Mouse (Mus musculus) frontal cortex, postnatal 25 days (tissue): ENCODE data around the gene Impg2.

Experiments used
- DNase-seq, 2 experiments: peaks; one replicate each; pipeline ENCODE4 v3.0.0; 2022; ENCODE audit warnings: low spot score in 2 of 2

The Impg2 gene

GRCm38 (mm10) chr16:56204051-56204450 is at the start of gene Impg2:
Gene Impg2, plus strand, starts transcription at chr16:56204313.
- DNase-seq: no peak

DNA sequence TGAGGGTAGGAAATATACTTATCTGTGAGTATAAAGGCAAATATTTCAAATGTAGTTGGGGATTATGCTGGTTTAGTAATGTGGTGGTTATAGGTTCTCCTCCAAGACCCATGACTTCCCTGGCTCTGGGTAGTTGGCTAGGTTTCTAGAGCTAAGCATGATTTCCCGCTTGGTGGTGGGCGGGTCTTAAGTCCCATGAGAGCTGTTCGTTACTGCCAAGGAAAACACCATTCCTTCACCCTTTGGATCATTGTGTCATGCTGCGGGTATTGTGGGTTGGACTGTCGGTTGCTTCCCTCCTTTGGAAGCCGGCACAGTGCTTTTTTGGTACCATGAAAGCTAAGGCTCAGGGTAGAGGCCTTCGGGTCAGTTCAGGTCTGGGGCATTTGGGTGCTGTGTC is 40.6 kb upstream of the Impg2 start:
- DNase-seq: no peak

GRCm38 (mm10) chr16:56170247-56170646 is 33.9 kb upstream of the Impg2 start:
- DNase-seq: no peak

DNA sequence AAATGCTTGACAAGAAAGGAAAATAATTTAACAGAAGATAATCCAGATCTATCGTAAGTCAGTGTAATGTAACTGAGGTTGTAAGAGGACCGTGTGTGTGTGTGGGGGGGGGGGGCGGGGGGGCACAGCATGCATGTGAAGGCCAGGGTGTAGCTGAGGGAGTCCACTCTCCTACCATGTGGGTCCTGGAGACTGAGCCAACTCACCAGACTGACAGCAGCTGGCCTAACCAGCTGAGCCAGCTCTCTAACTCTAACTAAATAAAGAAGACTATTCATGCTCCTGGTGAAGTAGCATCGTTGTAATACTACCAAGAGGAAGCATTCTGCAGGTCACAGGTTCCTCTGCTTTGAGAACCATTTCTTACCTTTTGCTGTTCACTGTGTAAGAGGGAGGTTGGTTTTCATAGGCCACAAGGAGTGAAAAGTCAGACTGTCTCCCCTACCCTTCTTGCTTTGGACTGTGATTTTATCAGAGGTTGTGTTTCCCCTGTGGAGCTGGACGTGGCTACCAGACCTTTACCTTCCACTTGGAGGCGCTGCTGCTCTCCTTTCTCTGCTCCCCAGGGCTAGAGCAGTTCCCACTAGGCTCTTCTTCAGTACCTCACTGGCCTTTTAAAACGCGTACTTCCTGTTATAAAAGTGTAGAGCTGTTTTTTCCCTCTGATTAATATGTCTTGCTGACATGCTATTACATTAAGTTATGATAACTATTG is 28.1 kb upstream of the Impg2 start:
- no peak for DNase-seq

- DNase-seq: no peak
These were observed 17.2 kb upstream of the Impg2 start for GRCm38 (mm10) chr16:56186863-56187262.

DNA sequence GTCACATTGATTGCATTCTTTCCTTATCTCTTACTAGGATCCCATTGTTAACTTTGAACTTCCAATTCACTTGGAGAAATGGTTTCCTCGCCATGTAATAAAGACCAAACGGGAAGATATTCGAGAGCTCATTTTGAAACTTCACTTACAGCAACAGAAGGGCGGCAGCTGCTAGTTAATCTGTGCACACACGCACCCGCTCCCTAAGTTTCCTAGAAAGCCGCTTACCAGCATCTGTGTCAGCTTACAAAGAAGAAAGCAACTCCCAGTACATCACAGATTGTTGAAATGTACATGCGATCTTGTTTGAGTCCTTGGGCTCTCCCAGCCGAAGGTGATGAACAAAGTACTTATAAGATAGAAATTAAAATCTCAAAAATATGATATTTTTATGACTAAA is 15.9 kb upstream of the Impg2 start:
- no peak for DNase-seq

- DNase-seq: no peak
These were observed 8.6 kb downstream of the Impg2 start for GRCm38 (mm10) chr16:56212740-56213139.

DNA sequence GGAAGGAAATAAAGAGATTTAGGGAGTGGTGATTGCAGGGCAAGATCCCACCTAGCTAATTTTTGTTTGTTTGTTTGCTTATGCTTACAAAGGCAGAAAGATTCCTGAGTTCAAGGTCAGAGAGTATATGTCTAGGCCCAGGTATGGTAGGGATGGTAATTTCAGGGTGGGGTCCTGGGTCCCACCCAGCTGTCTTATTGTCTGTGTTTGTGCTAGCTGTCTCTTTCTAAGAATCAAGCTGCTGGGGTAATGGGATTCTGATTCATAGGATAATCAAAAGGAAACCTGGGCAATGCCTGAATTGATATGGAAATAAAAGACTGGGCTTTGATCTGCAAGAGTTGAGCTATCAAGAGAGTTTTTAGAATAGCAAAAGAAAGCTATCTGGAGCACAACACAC is 23.6 kb downstream of the Impg2 start:
- DNase-seq: no peak

DNA sequence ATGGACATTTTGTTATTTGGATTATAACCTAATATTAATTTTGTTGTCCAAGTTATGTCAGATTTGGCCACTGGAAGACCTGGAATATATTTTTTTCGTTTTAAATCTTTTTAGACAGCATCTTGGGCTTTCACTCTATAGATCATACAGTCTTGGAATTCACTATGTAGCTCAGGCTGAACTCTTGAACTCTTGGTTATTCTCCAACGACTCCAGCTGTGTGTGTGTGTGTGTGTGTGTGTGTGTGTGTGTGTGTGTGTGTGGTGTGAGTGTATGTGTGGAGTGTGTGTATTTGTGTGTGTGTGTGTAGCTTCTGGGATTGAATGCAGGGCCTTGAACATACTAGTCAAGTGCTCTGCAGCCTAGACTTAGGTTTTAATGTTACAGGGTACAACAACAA is 25.3 kb downstream of the Impg2 start:
- DNase-seq: no peak

DNA sequence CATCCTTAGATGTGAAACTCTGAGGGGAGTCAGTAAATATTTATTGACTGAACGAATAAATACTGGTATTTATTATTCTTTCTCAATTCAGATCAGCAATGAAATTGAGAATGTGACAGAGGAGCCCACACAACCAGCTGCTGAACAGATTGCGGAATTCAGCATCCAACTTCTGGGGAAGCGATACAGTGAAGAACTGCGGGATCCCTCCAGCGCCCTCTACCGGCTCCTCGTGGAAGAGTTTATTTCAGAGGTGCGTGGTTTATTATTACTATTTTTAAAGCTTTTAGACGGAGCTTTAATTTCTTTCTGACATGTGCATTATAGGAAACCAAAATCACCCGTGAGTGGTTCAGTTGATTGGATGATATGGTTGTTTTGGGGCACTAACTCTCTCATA is 27.2 kb downstream of the Impg2 start:
- peak; percentile 6 to 9 for DNase-seq

DNA sequence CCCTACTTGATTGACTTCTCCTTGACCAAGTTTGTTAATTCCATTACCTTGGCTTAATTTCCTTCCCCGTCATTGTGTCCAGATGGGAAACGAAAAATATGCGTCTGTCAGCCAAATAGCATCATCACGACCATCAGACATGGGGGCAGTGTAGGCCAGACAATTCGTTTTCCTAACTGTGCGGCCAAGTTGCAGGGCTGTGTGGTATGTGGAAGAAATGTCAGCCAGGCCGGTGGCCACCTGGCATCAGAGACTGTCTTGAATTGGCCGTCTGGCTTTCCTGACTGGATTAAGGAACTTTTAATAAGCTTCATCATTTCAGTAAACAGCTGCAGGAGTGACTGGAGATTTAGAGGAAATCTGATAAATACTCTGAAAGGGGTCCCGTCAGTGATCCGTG is 28.6 kb downstream of the Impg2 start:
- no peak for DNase-seq

GRCm38 (mm10) chr16:56246031-56246430 is 41.9 kb downstream of the Impg2 start:
- DNase-seq: no peak

DNA sequence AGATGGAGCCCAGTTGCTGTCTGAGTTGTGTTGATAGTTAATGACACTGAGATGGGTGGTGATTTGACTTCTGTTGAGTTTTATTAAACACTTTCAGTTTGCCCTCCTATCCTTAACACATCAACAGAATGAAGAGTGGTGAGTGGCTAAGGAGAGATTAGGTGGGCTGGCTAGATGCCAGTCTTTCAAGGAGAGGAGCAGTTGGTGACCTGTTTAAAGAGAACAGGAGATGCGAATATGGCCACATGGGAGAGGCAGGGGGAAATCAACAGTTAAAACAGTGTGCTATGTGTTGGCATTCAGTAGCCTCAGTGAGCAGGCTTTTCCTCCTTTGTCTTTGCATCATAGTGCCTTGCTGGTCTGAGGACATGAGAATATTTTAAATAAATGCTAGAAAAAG is 69.8 kb downstream of the Impg2 start:
- no peak for DNase-seq

GRCm38 (mm10) chr16:56279060-56279459 is 74.9 kb downstream of the Impg2 start:
- DNase-seq: no peak

DNA sequence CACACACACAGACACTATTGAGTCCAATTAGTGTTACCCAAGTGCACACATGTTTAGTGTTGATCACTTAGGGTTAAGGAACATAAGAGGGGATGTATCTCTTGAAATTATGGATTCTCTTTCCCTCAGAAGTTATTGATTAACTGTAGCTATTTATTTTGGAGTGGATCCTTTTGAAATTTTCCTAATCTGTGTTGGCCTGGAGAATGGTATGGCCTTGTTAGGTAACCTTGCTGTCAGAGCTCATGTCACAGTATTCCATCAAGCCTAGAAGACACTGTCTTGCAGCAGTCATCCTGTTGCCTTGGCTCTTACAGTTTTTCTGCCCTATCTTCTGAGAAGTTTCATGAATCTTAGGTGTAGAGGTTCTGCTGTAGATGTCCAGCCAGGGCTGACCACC is 75.6 kb downstream of the Impg2 start:
- DNase-seq: no peak

DNA sequence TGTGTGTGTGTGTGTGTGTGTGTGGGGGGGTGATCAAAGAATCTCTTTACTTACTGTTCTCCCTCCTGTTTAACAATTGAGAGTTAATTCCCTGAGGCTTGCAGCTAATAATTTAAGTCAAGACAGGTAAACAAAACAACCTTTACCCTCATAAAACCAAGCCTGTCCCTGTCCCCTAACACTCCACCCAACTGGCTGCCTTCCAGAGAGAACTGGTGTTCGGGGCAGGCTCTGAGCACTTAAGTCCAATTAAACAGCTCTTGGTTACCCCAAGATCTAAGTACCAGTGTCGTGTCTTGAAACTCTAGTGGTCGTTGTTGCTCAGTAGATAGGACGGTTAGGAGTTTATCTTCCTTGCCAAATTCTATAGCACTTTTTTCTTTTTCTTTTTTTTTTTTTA is 77.2 kb downstream of the Impg2 start:
- DNase-seq: no peak

DNA sequence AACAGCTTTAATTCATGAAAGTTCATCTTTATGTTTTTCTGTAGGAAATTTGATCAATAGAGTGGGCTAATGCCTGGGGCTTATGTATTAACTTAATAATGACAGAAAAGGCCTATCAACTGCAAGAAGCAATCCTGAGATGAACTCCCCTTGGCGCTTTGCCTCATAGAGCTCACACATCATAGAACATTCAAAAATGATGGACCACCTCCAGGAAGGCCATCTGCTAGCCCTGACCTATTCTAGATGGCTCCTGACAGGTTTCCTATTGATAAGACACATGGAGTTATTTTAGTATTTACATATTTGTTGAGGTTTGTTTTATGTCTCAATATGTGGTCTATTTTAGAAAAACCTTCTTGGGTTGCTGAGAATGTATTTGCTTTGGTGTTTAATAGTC is 79.2 kb downstream of the Impg2 start:
- no peak for DNase-seq

GRCm38 (mm10) chr16:56283873-56284272 is 79.8 kb downstream of the Impg2 start:
- DNase-seq: no peak

GRCm38 (mm10) chr16:56286076-56286475 is 82.0 kb downstream of the Impg2 start:
- DNase-seq: no peak

DNA sequence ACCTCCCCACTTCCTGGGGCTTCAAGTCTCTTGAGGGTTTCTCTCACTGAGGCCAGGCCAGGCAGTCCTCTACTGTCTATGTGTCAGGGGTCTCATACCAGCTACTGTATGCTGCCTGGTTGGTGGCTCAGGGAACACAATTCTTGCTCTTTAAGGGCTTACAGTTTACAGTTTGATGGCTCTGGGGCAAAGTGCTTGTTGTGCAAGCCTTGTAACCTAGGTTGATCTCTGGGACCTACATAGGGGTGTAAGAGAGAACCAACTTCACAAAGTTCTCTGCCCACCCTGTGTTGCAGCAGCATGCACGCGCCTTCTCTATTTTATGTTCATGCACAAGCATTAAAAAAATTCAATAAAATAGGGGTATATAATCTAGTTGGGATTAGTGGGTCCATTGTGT is 82.9 kb downstream of the Impg2 start:
- no peak for DNase-seq

DNA sequence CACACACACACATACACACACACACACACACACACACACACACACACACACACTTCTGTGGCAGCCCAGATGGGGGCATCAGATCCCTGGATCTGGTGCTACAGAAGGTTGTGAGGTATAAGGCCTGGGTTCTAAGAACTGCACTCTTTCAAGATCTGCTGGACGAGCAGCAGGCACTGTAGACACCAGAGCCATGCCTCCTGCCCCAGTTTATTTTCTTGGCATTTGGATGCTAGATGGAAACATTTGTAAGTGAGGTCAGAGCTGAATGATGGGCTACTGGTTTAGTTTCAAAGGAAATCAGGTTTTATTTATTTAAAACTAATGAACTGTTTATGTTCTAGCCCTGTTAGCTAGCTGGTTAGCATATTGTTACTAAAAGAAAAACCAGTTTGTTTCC is 90.8 kb downstream of the Impg2 start:
- DNase-seq: no peak

GRCm38 (mm10) chr16:56295888-56296648 is 92.0 kb downstream of the Impg2 start:
- DNase-seq: no peak

- DNase-seq: no peak
These were observed 94.1 kb downstream of the Impg2 start for GRCm38 (mm10) chr16:56298248-56298647.

DNA sequence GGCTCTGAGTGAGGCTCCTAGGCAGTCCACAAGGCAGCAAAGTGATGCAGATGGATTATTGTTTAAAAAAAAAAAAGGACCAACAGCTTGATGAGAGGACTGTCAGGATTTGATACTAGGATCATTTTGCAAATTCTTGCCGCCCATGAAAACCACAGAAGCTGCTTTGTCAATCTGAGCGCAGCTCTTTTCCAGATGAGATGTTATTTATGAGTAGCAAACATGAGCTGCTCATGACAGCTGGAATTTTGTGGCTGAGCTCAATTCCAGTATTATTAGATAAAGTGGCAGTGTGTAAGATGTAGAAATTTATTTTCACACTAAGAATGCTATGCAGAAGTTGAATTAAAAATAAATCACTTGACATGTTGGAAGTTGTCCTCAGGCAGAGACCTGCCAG is 94.7 kb downstream of the Impg2 start:
- no peak for DNase-seq
